Mouse (Mus musculus) forebrain, embryonic 12.5 days (tissue): Measurements from ENCODE around the gene Tnk2. TPM values are rescaled to one million over a fixed set of nuclear protein-coding genes. Genes with fewer than 3 reads are reported as not detected.
"Not testable (repeated sequence)": the region's sequence is repeated elsewhere in the genome, so short reads cannot be mapped to it uniquely, and the experiment has no call there.

Experiments
- ATAC-seq: fragments of 200-750 bp; cut with Nextera tagmentation; 2 replicates; pipeline ENCODE4 v1.8.0; 2017; ENCODE audit warnings: moderate TSS enrichment; ENCODE audit not compliant: low FRiP score
- H3K27ac ChIP-seq: fragments of 300-500 bp; sonication (generic); 2 replicates; pipeline ENCODE4 v1.5.1; 2016; ENCODE audit warnings: mild to moderate bottlenecking
- H3K27me3 ChIP-seq: fragments of 300-500 bp; sonication (generic); 2 replicates; pipeline ENCODE4 v1.6.1; 2016; ENCODE audit warnings: mild to moderate bottlenecking
- H3K36me3 ChIP-seq: fragments of 300-500 bp; sonication (generic); replicated peaks from 2 replicates; pipeline ENCODE4 v1.6.1; 2016; ENCODE audit warnings: mild to moderate bottlenecking
- H3K4me1 ChIP-seq: fragments of 300-500 bp; sonication (generic); 2 replicates; pipeline ENCODE4 v1.6.1; 2016
- H3K4me2 ChIP-seq: fragments of 300-500 bp; sonication (generic); 2 replicates; pipeline ENCODE4 v1.6.1; 2016; ENCODE audit warnings: mild to moderate bottlenecking, moderate library complexity
- H3K4me3 ChIP-seq: fragments of 300-500 bp; sonication (generic); replicated peaks from 2 replicates; pipeline ENCODE4 v1.5.1; 2016; ENCODE audit warnings: mild to moderate bottlenecking
- H3K9ac ChIP-seq: fragments of 300-500 bp; sonication (generic); 2 replicates; pipeline ENCODE4 v1.6.1; 2016; ENCODE audit warnings: mild to moderate bottlenecking
- H3K9me3 ChIP-seq: fragments of 300-500 bp; sonication (generic); 2 replicates; pipeline ENCODE4 v1.6.1; 2016
- WGBS: fragments of 180-500 bp; shearing (Covaris S2); methylation state at CpG from one replicate; pipeline ENCODE4 v1.1.7; 2016; 5-methylcytosine and 5-hydroxymethylcytosine counted together
- polyA plus RNA-seq: library from polyadenylated mRNA; unstranded; fragments of >200 nt; fragmentation: Nextera tagmentation; extraction: Ambion mirVana; gene quantifications from 2 replicates; pipeline ENCODE4 v1.2.1, GENCODE M21; 2016

Tnk2 gene
- polyA plus RNA-seq, 1 experiment from 2014 or later: 14.2 TPM

- H3K36me3 ChIP-seq: no peaks in the 10 kb centered on the region
- H3K4me1 ChIP-seq: peaks cover 12% of the 10 kb centered on the region
- no peak overlapping the region for H3K9ac ChIP-seq
- H3K4me3 ChIP-seq: no peak overlapping the region
- no peaks in the 10 kb centered on the region for H3K27me3 ChIP-seq
- ATAC-seq: peak; percentile 61
- WGBS: 7% methylated on average over 8 of the region's 8 CpGs
- no peak overlapping the region for H3K4me2 ChIP-seq
- H3K27ac ChIP-seq: no peak overlapping the region
- no peaks in the 10 kb centered on the region for H3K9me3 ChIP-seq
These were observed 5.2 kb upstream of the Tnk2 start for GRCm38 (mm10) chr16:32638476-32638875.

GRCm38 (mm10) chr16:32640096-32640495 lies 3.6 kb upstream of the Tnk2 start:
- H3K36me3 ChIP-seq: no peaks in the 10 kb centered on the region
- no peaks in the 10 kb centered on the region for H3K9me3 ChIP-seq
- 88% methylated on average over 5 of the region's 5 CpGs for WGBS
- peaks cover 18% of the 10 kb centered on the region for H3K4me1 ChIP-seq
- no peak overlapping the region for H3K4me2 ChIP-seq
- H3K27ac ChIP-seq: no peak overlapping the region
- no peak overlapping the region for H3K4me3 ChIP-seq
- H3K9ac ChIP-seq: no peak overlapping the region
- ATAC-seq: no peak
- no peaks in the 10 kb centered on the region for H3K27me3 ChIP-seq

- not testable (repeated sequence) for H3K4me3 ChIP-seq, ATAC-seq, H3K4me2 ChIP-seq, H3K9ac ChIP-seq, H3K9me3 ChIP-seq, H3K27me3 ChIP-seq, H3K36me3 ChIP-seq, H3K27ac ChIP-seq
- H3K4me1 ChIP-seq: peaks cover 24% of the 10 kb centered on the region
- WGBS: 81% methylated on average over 2 of the region's 2 CpGs
These were observed 3.0 kb upstream of the Tnk2 start for GRCm38 (mm10) chr16:32640683-32641082.

- Histone ChIP-seq H3K36me3 (no peaks in the 10 kb centered on the region), H3K4me1 (peaks cover 32% of the 10 kb centered on the region), H3K27ac (no peak overlapping the region), H3K9me3 (no peaks in the 10 kb centered on the region), H3K9ac (no peak overlapping the region), H3K27me3 (no peaks in the 10 kb centered on the region), H3K4me2 (no peak overlapping the region), H3K4me3 (no peak overlapping the region)
- ATAC-seq: no peak
- WGBS: 67% methylated on average over 18 of the region's 20 CpGs
These were observed 2.0 kb upstream of the Tnk2 start for GRCm38 (mm10) chr16:32641440-32642219.

- H3K4me2 ChIP-seq: no peak overlapping the region
- H3K27me3 ChIP-seq: no peaks in the 10 kb centered on the region
- H3K9ac ChIP-seq: no peak overlapping the region
- WGBS: 46% methylated on average over 13 of the region's 13 CpGs
- no peaks in the 10 kb centered on the region for H3K9me3 ChIP-seq
- H3K4me1 ChIP-seq: peaks cover 35% of the 10 kb centered on the region
- H3K4me3 ChIP-seq: no peak overlapping the region
- H3K36me3 ChIP-seq: no peaks in the 10 kb centered on the region
- no peak for ATAC-seq
- H3K27ac ChIP-seq: no peak overlapping the region
These were observed 1.4 kb upstream of the Tnk2 start for GRCm38 (mm10) chr16:32642280-32642679.

GRCm38 (mm10) chr16:32644069-32644800 lies 561 bp downstream of the Tnk2 start:
- WGBS: under 1% methylated on average over 61 of the region's 82 CpGs
- Histone ChIP-seq H3K9me3 (no peaks in the 10 kb centered on the region), H3K27ac (peak overlapping the region; percentile 91), H3K4me3 (peak overlapping the region; percentile 90), H3K9ac (peak overlapping the region; percentile 95), H3K4me1 (peaks cover 29% of the 10 kb centered on the region), H3K27me3 (no peaks in the 10 kb centered on the region), H3K4me2 (peak overlapping the region; percentile 79), H3K36me3 (no peaks in the 10 kb centered on the region)
- ATAC-seq: peak; percentile 81

- 12% methylated on average over 12 of the region's 12 CpGs for WGBS
- Histone ChIP-seq H3K36me3 (no peaks in the 10 kb centered on the region), H3K9ac (peak overlapping the region; percentile 95), H3K4me1 (peaks cover 29% of the 10 kb centered on the region), H3K9me3 (no peaks in the 10 kb centered on the region), H3K27ac (peak overlapping the region; percentile 91), H3K4me3 (peak overlapping the region; percentile 90), H3K27me3 (no peaks in the 10 kb centered on the region), H3K4me2 (peak overlapping the region; percentile 79)
- ATAC-seq: peak; percentile 24; the same call in 1 of the 2 replicates
These were observed 1.1 kb downstream of the Tnk2 start for GRCm38 (mm10) chr16:32644801-32645170.

- Histone ChIP-seq H3K36me3 (no peaks in the 10 kb centered on the region), H3K4me1 (peaks cover 29% of the 10 kb centered on the region), H3K27ac (no peak overlapping the region), H3K4me3 (peak overlapping the region; percentile 90), H3K27me3 (no peaks in the 10 kb centered on the region), H3K9ac (peak overlapping the region; percentile 95), H3K9me3 (no peaks in the 10 kb centered on the region), H3K4me2 (peak overlapping the region; percentile 79)
- ATAC-seq: no peak
- 24% methylated on average over 14 of the region's 14 CpGs for WGBS
These were observed 1.8 kb downstream of the Tnk2 start for GRCm38 (mm10) chr16:32645361-32645914.

GRCm38 (mm10) chr16:32646014-32646413 lies 2.3 kb downstream of the Tnk2 start:
- H3K4me2 ChIP-seq: peak overlapping the region; percentile 79
- peak overlapping the region; percentile 90 for H3K4me3 ChIP-seq
- no peaks in the 10 kb centered on the region for H3K9me3 ChIP-seq
- ATAC-seq: no peak
- 91% methylated on average over 9 of the region's 9 CpGs for WGBS
- peak overlapping the region; percentile 95; the same call in 1 of the 2 replicates for H3K9ac ChIP-seq
- H3K36me3 ChIP-seq: no peaks in the 10 kb centered on the region
- H3K27ac ChIP-seq: no peak overlapping the region
- no peaks in the 10 kb centered on the region for H3K27me3 ChIP-seq
- H3K4me1 ChIP-seq: peaks cover 29% of the 10 kb centered on the region

- Histone ChIP-seq H3K36me3 (no peaks in the 10 kb centered on the region), H3K4me3 (no peak overlapping the region), H3K9ac (no peak overlapping the region), H3K4me2 (no peak overlapping the region), H3K27ac (no peak overlapping the region), H3K9me3 (no peaks in the 10 kb centered on the region), H3K27me3 (no peaks in the 10 kb centered on the region), H3K4me1 (peaks cover 23% of the 10 kb centered on the region)
- no peak for ATAC-seq
These were observed 4.0 kb downstream of the Tnk2 start for GRCm38 (mm10) chr16:32647712-32648111.

- Histone ChIP-seq H3K4me3 (no peak overlapping the region), H3K27me3 (no peaks in the 10 kb centered on the region), H3K36me3 (no peaks in the 10 kb centered on the region), H3K4me2 (no peak overlapping the region), H3K9ac (no peak overlapping the region), H3K9me3 (no peaks in the 10 kb centered on the region), H3K4me1 (peaks cover 21% of the 10 kb centered on the region), H3K27ac (no peak overlapping the region)
- ATAC-seq: no peak
These were observed 6.8 kb downstream of the Tnk2 start for GRCm38 (mm10) chr16:32650461-32650860.

- ATAC-seq: no peak
- Histone ChIP-seq H3K4me1 (peaks cover 15% of the 10 kb centered on the region), H3K27ac (no peak overlapping the region), H3K9me3 (no peaks in the 10 kb centered on the region), H3K36me3 (no peaks in the 10 kb centered on the region), H3K9ac (no peak overlapping the region), H3K4me3 (no peak overlapping the region), H3K4me2 (no peak overlapping the region), H3K27me3 (no peaks in the 10 kb centered on the region)
- WGBS: 92% methylated on average over 5 of the region's 5 CpGs
These were observed 7.4 kb downstream of the Tnk2 start for GRCm38 (mm10) chr16:32650974-32651618.
